Mouse (Mus musculus) kidney, adult 9 months (tissue): Measurements from ENCODE around the gene Isg20l2.
"Not testable (repeated sequence)": the region's sequence is repeated elsewhere in the genome, so short reads cannot be mapped to it uniquely, and the experiment has no call there.

Experiments
- DNase-seq: peaks from one replicate; pipeline ENCODE4 v3.0.0; 2022

The Isg20l2 gene

DNA sequence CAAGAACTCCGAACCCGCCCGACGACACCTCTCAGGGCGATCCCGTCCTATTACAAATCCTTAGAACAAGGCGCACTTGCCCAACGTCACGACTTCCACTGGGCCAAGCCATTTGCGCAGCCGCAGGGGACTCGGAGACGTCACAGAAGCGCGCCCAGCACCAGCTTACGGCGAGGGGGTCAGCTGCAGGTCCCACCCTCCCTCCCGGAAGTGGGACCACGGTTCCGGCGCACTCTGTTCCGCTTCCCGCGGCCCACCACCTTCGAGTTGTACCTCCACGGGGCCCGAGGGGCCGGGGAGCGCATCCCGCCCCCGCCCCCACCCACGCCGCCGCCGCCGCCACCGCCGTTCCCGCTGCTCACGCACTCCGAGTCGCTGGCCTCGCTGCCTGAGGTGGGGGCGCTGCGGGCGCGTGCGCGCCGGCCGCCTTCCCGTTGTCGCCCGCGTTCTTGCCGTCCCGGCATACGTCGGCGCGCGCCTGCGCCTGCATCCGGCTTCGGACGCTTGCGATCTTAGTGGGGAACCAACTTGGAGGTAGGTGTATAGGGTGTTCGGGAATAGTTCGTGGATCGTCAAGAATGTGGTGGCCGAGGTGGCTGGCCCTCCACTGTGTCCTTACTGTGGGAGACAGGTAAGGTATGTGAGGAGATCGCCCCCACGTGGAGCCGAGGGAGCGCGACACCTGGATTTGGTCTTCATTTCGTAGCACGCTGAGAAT is at the start of gene Isg20l2, which contains the start of gene Rrnad1:
Isg20l2 (plus strand) TSS at position 237 of the 718 bp plus-strand sequence.
Rrnad1 (minus strand) TSS at position 640 of the 718 bp plus-strand sequence.
- peak; percentile 98 for DNase-seq

DNA sequence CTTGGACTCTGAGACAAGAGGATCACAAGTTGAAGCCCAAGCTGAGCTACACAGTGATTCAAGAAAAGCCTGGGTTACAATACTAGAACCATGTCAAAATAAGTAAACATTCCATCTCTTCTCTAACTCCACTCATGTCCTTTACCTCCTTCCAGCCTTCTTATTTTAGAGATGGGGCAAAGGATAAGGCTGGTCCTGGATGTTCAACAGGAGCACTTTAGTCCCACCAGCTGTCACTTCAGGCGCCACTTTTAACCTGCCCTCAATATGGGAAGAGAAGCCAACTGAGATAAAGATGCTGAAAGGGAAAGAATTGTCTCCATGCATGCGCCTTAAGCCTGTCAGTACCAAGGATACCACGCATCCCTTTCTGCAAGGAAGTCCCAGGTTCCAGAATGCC is 45.8 kb upstream of the Isg20l2 start:
- DNase-seq, result no peak

DNA sequence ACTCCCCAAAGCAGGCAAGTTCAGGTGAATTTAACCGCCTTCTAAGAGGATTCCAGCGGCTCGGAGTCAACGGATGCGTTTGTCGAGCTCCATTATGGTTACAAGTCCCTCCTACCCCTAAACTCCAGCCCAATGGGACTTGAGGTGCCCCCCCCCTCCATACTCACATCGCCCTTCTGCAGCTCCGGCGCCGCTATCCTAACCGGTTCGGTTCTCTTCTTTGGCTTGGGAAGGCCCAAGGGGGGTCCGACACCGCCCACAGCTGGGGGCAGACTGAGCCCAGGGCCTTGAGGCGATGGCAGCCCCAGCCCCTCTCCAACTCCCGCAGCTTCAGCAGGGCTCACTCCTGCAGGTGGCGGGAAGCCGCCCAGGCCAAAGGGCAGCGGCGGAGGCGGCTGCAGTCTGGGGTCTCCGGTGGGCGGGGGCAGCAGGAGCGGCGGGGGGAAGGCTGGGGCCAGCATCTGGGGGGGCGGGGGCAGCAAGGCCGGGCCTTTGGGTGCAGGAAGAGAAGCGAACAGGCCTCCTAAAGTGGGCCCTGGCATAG is 45.3 kb upstream of the Isg20l2 start:
- peak; percentile 54 for DNase-seq

DNA sequence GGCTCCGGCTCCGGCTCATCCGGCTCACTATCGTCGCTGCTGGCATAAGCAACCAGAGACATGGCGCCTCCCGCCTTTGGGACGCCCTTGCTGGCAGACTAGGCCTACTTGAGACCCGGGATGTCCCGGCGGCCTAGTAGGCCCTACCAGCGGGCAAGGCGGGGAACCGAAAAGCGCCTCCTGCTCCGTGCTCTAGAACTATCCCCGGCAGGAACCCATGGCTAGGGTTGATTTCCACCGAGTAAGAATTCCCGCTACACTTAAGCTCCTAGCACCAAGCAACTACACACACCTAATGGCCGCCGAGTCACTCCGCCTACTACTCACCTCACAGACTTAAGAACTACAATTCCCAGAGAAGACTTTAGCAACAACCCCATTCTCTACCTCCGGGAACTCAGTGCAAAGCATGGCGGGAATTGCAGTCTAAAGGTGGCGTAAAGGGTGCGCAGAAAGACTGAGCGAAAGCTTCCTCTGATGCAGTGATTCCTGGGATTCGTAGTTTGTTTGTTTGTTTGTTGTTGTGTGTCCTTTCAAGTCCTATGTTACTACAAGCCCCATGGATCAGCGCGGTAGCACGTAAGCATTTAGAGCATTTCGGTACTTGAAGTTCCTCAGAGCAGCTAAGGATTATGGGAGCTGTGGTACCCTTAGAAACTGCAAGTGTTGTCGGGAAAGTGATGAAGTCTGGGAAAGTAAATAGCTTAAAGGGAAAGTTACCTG is 44.7 kb upstream of the Isg20l2 start, which contains the start of gene Prcc:
Prcc (minus strand) TSS at position 328 of the 723 bp plus-strand sequence.
- peak; percentile 99 for DNase-seq

DNA sequence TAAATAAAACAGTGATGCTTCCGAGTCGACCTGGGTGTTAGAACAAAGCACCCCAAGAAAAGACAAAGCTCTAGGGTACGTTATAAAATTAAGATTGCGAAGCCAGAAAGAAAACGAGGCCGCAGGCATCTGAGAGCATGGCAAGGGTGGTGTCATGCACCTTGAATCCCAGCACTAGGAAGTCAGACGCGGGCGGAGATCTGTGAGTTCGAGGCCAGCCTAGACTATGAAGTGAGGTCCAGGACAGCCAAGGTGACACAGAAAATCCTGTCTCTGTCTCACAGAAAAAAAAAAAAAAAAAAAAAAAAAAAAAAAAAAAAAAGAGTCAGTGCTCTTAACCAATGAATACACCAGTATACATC is 44.1 kb upstream of the Isg20l2 start:
- DNase-seq, result no peak

DNA sequence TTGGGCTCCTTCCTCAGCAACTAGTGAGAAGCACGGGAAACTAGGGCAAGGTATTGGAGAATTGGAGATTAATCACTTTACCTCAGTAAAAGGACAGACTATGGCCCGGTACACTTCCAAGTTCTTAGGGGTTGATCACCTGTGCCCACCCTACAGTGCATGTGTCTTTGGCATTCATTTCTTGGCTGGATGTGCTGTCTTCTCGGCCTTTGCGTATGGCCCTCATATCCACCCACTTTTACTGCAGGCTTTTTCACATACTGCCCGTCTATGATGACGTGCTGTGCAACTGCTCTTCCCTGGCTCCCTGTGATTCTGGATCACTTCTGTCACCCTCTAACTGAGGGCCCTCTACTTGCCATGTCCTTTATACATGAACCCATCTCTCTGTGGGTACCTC is 43.7 kb upstream of the Isg20l2 start:
- peak; percentile 47 for DNase-seq

DNA sequence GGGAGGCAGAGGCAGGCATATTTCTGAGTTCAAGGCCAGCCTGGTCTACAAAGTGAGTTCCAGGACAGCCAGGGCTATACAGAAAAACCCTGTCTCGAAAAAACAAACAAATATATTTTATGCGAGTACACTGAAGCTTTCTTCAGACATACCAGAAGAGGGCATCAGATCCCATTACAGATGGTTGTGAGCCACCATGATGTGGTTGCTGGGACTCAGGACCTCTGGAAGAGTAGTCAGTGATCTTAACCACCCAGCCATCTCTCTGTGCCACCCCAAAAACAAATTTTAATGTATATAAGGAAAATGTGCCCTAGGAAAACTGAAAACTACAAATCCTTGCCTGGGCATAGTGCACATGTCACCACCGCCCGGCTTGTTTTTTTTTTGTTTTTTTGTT is 42.7 kb upstream of the Isg20l2 start:
- not testable (repeated sequence) for DNase-seq

DNA sequence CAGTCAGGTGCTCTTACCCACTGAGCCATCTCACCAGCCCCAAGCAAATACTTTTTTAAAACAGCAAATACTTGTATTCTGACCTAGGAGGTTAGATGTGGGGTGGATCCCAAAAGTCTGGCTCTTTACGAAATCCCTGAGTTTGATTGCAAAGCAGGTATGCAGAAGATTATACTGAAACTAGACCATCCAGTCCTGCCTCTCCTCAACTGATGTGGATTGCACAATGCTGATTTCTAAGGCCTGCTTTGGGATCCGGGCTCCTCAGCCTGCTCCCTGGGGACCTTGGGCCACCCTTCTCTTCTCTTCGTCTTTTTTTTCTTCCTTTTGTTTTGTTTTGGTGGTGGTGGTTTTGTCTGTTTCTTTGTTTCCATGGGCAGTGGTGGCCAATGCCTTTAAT is 38.6 kb upstream of the Isg20l2 start:
- DNase-seq, result no peak

DNA sequence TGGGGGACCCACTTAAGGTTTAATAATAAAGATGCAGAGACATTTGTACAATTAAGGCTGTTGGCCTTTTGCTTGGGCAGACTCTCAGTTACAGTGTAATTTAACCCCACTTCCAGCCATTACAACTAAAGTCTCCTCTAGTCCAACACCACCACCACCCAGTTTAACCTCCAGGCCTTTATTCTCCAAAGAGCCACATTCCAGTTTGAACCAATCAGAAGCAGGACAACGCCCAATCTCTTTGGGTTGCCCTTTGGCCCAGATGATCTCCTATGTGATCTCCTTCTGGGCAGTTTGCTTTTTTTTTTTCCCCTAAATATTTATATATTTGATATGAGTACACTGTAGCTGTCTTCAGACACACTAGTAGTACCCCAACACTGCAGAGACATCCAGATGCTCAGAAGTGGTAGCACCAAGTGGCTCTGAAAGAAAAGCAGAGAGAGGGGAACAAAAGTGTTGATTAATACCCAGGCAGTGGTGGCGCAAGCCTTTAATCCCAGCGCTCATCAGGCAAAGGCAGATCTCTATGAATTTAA is 36.7 kb upstream of the Isg20l2 start:
- DNase-seq, result no peak

DNA sequence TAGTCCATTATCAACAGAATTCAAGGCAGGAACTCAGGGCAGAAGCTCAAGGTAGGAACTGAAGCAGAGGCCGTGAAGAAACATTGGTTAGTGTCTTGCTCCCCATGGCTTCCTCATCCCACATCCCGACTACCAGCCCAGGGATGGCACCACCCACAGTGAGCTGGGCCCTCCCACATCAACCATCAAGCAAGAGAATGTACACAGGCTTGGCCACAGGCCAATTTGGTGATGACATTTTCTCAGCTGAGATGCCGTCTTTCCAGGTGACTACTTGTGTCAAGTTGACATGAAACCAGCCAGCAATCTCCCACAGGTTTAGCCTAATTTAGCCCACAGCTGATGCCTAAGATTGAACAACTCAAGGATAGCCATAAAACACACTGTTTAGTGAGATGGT is 30.8 kb upstream of the Isg20l2 start:
- no peak for DNase-seq

DNA sequence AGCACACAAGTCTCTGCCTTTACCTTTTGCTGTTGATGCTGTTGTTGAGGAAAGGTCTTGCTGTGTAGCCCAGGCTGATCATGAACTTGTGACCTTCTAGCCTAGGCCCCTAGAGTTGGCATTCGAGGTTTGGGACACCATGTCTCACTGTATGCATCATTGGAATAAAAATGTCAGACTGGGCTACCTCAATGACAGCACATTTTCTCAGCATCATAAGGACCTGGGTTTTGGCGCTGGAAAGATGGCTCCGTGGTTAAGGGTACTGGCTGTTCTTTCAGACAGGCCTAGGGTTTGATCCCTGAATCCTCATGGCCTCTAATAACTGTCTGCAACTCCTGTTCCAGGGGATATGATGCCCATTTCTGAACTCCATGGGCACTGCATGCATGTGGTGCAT is 30.3 kb upstream of the Isg20l2 start:
- no peak for DNase-seq

DNA sequence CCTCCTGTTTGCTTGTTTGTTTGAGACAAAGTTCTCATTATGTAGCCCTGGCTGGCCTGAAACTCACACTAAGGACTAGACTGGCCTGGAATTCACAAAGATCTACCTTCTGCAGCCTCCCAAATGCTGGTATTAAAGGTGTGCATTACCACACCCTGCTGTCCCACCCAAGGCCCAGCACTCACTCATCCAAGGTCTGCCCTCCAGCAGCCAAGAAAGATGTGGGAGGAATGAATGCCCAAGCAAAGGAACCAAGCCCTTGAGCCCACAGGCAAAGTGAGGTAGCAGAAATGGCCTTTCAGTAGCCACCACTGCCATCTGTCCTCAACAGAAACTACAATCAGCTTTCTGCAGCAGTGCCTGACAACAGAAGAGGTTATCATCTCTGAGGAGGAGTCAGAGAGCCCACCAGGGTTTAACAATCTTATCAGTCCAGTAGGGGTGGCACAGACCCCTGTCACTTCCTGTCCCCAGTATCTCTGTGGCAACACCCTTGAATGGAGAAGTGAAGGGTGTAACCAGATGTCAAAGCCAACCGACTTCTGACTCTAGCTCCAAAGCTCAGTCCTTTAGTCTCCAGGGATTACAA is 29.0 kb upstream of the Isg20l2 start:
- DNase-seq, result no peak

DNA sequence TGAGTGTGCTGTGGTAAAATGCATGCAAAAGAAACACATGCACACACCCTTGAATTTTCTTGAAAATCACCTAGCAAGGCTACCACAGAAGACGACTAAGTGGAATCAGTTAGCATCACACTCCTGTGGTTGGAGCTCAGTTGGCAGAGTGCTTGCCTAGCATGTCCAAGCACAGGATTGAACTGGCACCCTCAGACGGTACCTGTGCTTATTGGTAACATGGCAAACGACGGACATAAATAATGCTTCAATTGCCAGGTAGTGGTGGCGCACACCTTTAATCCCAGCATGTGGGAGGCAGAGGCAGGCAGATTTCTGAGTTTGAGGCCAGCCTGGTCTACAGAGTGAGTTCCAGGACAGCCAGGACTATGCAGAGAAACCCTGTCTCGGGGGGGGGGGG is 28.2 kb upstream of the Isg20l2 start:
- not testable (repeated sequence) for DNase-seq

DNA sequence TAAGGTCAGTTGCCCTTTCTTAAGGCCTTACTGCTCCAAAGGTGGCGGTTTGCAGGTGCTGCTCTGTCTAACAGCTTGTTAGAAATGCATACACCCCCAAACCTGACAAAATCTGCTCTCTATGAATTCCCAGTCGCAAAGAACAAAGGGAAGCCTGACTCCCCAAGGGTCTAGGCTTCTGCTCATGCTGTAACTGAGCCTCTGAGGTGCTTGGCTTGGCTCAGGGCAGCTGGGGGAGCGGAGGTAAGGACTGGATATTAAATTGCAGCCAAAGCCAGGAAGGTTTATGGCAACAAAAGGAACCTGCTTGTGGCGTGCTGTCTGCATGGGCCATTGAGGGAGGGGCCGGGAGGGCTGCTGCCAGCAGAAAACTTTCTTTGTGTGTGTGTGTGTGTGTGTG is 26.3 kb upstream of the Isg20l2 start:
- no peak for DNase-seq

DNA sequence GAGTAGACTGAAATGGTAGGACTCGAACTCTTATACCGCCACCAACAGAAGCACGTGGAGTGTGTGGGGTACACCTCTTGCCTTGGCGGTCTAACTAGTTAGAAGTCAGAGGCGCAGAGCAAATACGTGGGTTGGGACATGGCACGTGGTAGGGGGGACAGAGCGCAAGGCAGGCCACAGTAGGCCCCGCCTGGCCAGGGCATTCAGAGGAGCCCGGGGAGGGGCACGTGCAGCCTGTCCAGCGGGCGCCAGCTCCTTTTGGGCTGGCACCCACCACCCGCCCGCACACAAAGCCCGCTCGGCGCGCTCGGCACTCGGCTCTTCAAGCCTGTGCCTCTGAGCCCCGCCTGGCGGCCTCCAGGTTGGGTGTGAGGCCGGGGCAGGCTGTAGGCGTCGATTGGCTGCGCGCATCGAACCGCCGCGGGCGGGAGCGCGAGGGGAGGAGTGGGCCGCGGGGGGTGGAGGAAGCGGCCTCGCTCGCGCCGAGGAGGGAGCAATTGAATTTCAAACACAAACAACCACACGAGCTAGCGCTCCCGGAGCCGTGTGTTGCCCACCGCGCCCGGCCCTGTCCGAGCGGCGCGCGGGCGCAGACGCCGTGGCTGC is 24.1 kb upstream of the Isg20l2 start, which contains the start of gene Hdgf:
Hdgf (plus strand) TSS at position 442 of the 606 bp plus-strand sequence.
- DNase-seq, result peak; percentile 96

DNA sequence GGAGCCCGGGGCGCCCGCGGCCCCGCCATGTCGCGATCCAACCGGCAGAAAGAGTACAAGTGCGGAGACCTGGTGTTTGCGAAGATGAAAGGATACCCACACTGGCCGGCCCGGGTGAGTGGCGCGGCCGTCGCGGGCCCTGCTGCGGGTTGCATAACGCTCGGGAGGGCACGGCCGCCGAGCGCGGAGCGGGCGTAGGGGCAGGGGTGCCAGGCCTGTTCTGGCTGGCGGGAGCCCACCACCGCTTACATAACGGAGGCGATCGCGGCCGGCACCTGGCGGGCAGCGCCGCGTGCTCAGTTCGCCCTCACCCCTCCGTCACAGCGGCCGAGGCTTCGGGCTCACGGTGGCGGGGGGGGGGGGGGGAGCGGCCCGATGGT is 23.5 kb upstream of the Isg20l2 start:
- peak; percentile 75 for DNase-seq

DNA sequence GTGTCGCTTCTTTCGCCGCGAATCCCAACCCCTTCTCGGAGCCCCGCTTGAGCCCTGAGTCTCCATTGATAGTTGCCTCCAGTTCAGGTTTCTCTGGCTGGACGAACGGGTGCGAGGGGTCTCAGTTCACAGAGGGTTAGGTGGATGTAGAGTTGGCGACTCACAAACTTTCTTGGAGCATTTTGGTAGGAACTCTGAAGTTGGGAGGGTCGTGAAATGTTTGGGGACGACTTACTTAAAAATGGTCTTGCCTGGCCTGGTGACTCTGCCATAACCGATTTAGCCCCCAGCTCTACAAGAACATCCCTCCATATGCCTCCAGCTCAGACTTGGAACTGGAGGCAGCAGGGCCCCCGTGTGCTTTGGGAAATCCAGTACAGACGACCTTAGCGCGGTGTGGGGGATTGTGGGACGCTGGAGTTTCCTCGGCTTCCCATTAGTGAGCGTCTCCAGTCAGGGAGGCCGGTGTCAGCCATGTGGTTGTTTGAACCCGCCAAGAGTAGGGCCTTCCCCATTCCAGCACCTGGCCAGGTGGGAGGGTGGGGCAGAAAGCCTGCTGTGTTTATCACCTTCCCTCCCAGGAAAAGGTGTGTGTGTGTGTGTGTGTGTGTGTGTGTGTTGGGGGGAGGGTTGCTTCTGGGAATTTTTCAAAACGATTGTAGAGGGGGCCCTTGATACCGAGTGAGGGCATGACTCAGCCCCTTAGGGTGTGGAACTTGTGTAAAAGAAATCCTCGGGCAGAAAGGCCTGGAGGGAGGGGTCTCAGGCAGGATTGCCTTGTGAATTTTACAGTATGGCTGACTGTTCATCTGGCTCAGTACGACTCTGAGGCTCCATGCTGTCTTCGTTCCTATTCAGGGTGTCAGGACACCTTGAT is 22.9 kb upstream of the Isg20l2 start:
- peak; percentile 59 for DNase-seq

DNA sequence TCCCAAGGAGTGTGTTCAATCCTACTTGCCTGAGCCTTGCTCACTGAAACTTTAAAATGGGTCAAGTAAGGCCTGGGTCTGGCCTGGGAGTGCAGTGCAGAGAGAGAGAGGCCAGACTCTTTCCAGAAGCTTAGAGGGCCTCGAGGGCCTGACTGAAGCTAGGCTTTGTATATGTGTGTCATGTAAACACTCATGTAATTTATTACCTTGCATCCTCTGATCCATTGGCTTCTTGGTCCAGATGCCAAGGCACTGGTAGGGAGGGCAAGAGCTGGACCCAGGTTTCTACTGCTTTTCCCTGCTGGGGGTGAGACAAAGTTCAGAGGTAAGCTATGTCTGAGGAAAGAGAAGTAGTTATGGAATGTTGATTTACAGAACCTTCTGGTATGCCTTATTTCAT is 22.2 kb upstream of the Isg20l2 start:
- peak; percentile 69 for DNase-seq

DNA sequence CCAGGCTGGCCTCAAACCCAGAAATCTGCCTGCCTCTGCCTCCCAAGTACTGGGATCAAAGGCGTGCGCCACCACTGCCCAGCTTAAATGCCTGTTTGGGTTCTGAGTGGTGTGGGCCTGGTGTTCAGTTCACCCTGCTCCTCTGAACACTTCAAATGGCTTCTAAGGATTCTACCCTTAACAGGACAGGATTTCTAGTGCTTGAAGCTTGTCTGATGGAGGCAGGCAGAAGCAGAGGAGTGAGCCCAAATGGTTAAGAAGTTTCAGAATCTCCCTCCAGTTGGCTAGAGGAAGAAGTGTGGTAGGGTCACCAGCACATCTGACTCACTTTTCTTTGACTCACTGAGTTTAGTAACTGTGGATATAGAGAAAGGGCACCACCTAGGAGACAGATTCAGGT is 20.7 kb upstream of the Isg20l2 start:
- DNase-seq, result peak; percentile 17

DNA sequence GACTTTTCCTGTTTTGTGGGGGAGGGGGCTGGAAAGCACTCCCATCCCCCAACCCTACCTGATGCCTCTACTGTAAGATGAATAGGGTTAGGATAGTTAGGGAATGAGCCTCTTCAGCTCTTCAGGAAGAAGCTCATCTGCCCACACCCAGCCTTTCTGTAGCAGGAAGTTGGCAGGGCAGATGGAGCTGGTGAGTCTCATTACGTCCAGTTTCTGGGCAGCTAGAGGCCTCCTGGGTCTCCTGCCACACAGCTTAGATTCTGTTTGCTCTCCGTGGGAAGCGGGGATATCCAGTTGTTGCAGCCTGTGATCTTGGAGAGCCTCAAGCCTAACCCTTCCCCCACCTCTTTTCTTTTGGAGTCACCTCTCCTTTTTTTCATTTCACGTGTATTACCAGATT is 20.2 kb upstream of the Isg20l2 start:
- DNase-seq, result peak; percentile 26

DNA sequence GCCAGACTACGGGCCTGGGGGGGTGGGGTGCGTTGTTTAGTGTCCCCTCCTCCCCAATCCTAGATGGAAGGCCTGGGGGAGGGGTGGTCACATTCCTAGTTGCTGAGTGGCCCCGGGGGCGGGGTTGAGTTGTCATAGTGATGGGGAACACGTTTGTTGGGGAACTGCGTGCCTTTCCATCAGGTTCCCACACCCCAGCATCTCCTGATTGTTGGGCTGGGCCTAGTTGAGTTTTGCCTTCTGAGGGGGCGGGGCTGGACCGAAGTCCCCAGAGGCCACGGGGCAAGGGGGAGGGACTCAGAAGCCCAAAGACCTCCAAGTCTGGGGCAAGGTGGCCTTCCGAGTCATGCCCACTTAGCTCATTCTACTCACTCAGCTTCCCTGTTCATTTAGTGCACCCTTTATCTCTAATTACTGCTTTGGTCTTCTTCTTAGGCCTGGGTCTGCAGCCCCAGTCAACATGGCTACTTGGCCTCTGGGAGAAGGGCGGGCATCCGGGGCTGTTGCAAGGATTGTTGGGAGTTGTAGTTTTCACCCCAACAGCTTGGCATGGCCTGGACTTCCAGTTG is 19.5 kb upstream of the Isg20l2 start:
- peak; percentile 95 for DNase-seq

DNA sequence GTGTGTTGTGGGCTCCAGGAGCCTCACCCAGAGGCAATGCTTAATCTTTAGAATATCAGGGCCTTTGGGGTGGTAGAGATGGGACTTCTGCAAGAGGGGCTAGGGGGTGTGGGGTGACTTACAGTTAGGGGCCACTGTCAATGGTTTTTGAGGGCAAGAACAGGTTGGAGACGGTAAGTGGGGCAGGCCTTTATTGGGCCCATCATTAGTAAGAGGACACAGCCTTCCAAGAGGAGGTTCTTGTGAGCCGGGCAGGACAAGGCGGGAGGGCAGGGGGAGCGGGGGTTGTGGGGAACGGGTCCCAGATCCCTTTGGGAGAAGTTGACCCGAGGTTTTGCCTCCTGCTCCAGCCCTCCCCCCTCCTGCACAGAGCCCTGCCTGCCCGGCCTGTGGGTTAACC is 16.6 kb upstream of the Isg20l2 start:
- no peak for DNase-seq
